Mouse (Mus musculus): ENCODE results near the gene Ptar1.

DNA sequence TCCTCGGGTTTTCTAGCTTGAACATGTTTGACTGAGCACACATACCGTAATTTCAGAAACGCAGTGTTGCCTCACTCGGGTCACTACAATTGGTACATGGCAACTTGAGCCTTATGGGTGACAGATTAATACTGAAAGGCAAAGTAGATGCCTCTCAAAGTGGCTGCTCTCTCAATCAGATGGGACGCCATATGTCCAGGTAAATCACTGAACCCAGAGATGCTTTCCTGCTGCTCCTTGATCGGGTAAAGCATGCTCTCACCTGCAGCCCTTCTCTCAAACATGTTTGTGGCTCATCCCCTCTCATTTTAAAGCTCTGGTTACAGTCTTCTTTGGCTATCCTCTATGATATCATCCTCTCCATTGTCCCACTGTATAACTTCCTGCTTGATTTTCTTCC lies 76.1 kb downstream of the Ptar1 start:
- no peak for TF ChIP-seq CTCF (IDR thresholded peaks at IDR 0.05; ENCODE audit: borderline replicate concordance, insufficient read depth, low read depth, low read length)
- TF ChIP-seq POLR2A (IDR thresholded peaks at IDR 0.05; ENCODE audit: borderline replicate concordance, insufficient read depth, low read length): no peak

All from cerebellum, adult 2 months (tissue).